Mouse (Mus musculus): ENCODE measurements around the gene Tesmin. TPM values are rescaled to one million over a fixed set of nuclear protein-coding genes. Genes with fewer than 3 reads are reported as not detected.

Gene Tesmin
- 0.24 and 0.32 TPM in 2 replicates for polyA plus RNA-seq (2015; fragmentation: Nextera tagmentation; extraction: Ambion mirVana)

DNA sequence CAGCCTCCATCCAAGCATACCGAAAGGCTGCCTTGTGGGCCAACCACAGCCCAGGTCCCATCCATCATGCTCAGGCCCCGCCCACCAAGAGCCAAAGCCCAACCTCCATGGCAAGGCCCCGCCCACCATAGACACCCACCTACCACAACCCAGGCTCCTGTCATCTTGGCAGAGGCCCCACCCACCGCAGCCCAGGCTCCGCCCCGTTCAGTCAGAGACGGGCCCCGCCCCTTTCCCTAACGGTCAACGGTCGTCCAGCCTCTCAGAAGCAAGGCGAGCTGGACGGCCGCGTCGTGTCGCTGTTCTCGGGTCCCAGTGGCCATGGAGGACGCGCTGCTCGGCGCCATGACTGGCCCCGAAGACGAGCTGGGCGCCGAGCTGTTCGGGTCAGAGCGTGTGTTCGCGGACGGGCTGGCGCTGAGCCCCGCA is at the start of gene Tesmin:
TSS of gene Tesmin (plus strand) at position 229 of the 429 bp plus-strand sequence.
- Histone ChIP-seq H3K36me3 (ENCODE audit: control insufficient read depth, insufficient read depth) (no peaks in the 10 kb centered on the region), H3K27ac (ENCODE audit: low read length) (no peak within 1 kb of the TSS; the same call in 1 of the 2 replicates), H3K27me3 (replicated peaks; ENCODE audit: control insufficient read depth, insufficient read depth, low read length) (no peaks in the 10 kb centered on the region), H3K4me1 (replicated peaks; ENCODE audit: control insufficient read depth, insufficient read depth, low read length) (peaks cover 8% of the 10 kb centered on the region; the same call in 1 of the 2 replicates), H3K9me3 (ENCODE audit: control insufficient read depth, low read length) (no peaks in the 10 kb centered on the region), H3K4me2 (ENCODE audit: low read length) (peak within 1 kb of the TSS; percentile 68), H3K4me3 (replicated peaks; ENCODE audit: low read length) (peak within 1 kb of the TSS; percentile 48), H3K9ac (replicated peaks; ENCODE audit: low read depth, low read length) (peak within 1 kb of the TSS; percentile 60)
- peak; percentile 85 for ATAC-seq
- 1% methylated on average over 32 of the region's 33 CpGs for WGBS

DNA sequence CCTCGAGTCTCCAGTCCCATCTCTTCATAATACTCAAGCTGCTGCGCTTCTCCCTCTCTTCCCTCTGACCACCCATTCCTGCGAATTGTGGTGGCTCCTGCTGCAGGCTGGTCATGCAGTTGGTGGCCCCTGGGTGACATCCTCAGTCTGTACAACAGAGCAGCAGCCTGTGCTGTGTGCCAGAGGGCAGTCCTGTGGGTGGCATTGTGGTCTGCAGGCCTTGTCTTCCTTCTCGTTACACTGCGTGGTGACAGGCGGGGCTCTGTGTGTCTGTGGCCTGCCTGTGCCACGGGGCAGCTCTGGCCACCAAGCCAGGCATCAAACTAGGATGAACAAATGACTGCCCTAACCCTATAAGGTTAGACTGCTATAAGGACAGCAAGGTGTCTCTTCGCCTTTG is 49.5 kb upstream of the Tesmin start:
- no peaks in the 10 kb centered on the region for H3K27me3 ChIP-seq (replicated peaks; ENCODE audit: control insufficient read depth, insufficient read depth, low read length)

GRCm38 (mm10) chr19:3341021-3341420 is 47.6 kb upstream of the Tesmin start:
- no peak for ATAC-seq
- no peaks in the 10 kb centered on the region for H3K36me3 ChIP-seq (ENCODE audit: control insufficient read depth, insufficient read depth)
- no peak overlapping the region for H3K4me3 ChIP-seq (replicated peaks; ENCODE audit: low read length)
- no peaks in the 10 kb centered on the region for H3K27me3 ChIP-seq (replicated peaks; ENCODE audit: control insufficient read depth, insufficient read depth, low read length)
- H3K27ac ChIP-seq (ENCODE audit: low read length) = no peak overlapping the region
- H3K9ac ChIP-seq (replicated peaks; ENCODE audit: low read depth, low read length) = no peak overlapping the region
- H3K9me3 ChIP-seq (ENCODE audit: control insufficient read depth, low read length) = no peaks in the 10 kb centered on the region
- no peak overlapping the region for H3K4me2 ChIP-seq (ENCODE audit: low read length)
- H3K4me1 ChIP-seq (replicated peaks; ENCODE audit: control insufficient read depth, insufficient read depth, low read length) = no peaks in the 10 kb centered on the region
- 74% methylated on average over 3 of the region's 3 CpGs for WGBS

More for the DNA sequence above, 49.5 kb upstream of the Tesmin start:
- Histone ChIP-seq H3K9me3 (ENCODE audit: control insufficient read depth, low read length) (no peaks in the 10 kb centered on the region), H3K4me1 (replicated peaks; ENCODE audit: control insufficient read depth, insufficient read depth, low read length) (peaks cover 2% of the 10 kb centered on the region), H3K9ac (replicated peaks; ENCODE audit: low read depth, low read length) (no peak overlapping the region), H3K4me3 (replicated peaks; ENCODE audit: low read length) (no peak overlapping the region), H3K27ac (ENCODE audit: low read length) (no peak overlapping the region), H3K4me2 (ENCODE audit: low read length) (no peak overlapping the region), H3K36me3 (ENCODE audit: control insufficient read depth, insufficient read depth) (no peaks in the 10 kb centered on the region)
- WGBS = 82% methylated on average over 8 of the region's 8 CpGs
- no peak for ATAC-seq

- no peaks in the 10 kb centered on the region for H3K27me3 ChIP-seq (replicated peaks; ENCODE audit: control insufficient read depth, insufficient read depth, low read length)
- H3K9ac ChIP-seq (replicated peaks; ENCODE audit: low read depth, low read length) = no peak overlapping the region
- no peaks in the 10 kb centered on the region for H3K36me3 ChIP-seq (ENCODE audit: control insufficient read depth, insufficient read depth)
- no peak overlapping the region for H3K4me3 ChIP-seq (replicated peaks; ENCODE audit: low read length)
- H3K4me1 ChIP-seq (replicated peaks; ENCODE audit: control insufficient read depth, insufficient read depth, low read length) = no peaks in the 10 kb centered on the region
- no peaks in the 10 kb centered on the region for H3K9me3 ChIP-seq (ENCODE audit: control insufficient read depth, low read length)
- 63% methylated on average over 3 of the region's 3 CpGs for WGBS
- no peak for ATAC-seq
- no peak overlapping the region for H3K27ac ChIP-seq (ENCODE audit: low read length)
- H3K4me2 ChIP-seq (ENCODE audit: low read length) = no peak overlapping the region
These were observed 44.7 kb upstream of the Tesmin start for GRCm38 (mm10) chr19:3343929-3344328.

DNA sequence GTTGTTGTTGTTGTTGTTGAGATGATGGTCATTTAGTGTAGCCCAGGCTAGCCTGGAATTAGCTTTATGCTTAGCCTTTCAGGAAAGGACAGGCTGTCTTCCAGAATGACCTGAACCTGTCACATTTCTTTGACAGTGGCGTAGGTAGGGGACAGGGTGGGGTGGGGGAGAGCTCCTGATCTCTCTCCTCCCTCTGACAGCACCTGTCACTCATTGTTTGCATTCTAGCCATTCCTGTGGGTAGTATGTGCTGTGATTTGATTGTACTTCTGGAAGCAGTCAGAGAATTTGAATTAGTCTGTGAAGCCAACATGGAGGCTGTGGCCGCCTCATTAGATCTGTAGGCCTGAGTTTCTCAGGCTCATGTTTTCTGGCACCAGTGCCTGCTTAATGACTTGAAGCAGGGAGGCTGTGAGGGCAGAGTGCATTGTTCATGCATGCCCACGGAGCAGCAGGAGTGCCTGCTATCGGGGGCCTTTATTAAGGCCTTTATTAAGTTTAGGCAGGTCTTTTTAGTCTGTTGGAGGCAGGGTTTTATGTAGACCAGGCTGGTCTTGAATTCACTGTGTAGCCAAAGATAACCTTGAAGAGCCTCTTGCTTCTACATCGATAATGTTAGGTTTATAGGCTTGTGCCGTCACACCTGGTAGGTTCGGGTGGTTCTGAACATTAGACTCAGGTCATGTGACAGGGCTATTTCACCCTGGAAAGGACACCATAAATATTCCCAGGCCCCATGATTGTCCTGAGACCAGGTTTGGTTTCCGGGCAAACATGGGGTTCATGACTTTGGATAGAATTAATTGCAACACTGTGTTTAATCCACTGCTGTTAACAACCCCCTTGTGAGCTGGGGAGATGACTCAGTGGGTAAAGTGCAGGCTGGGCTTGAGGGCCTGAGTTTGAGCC is 43.8 kb upstream of the Tesmin start:
- no peak overlapping the region for H3K9ac ChIP-seq (replicated peaks; ENCODE audit: low read depth, low read length)
- no peaks in the 10 kb centered on the region for H3K36me3 ChIP-seq (ENCODE audit: control insufficient read depth, insufficient read depth)
- 51% methylated on average over 8 of the region's 8 CpGs for WGBS
- no peak overlapping the region for H3K27ac ChIP-seq (ENCODE audit: low read length)
- H3K4me3 ChIP-seq (replicated peaks; ENCODE audit: low read length) = no peak overlapping the region
- no peaks in the 10 kb centered on the region for H3K27me3 ChIP-seq (replicated peaks; ENCODE audit: control insufficient read depth, insufficient read depth, low read length)
- H3K4me1 ChIP-seq (replicated peaks; ENCODE audit: control insufficient read depth, insufficient read depth, low read length) = no peaks in the 10 kb centered on the region
- no peak overlapping the region for H3K4me2 ChIP-seq (ENCODE audit: low read length)
- H3K9me3 ChIP-seq (ENCODE audit: control insufficient read depth, low read length) = no peaks in the 10 kb centered on the region
- ATAC-seq = no peak

- WGBS = 96% methylated on average over 1 of the region's 1 CpGs
- H3K36me3 ChIP-seq (ENCODE audit: control insufficient read depth, insufficient read depth) = no peaks in the 10 kb centered on the region
- no peak overlapping the region for H3K4me3 ChIP-seq (replicated peaks; ENCODE audit: low read length)
- no peak overlapping the region for H3K9ac ChIP-seq (replicated peaks; ENCODE audit: low read depth, low read length)
- no peak overlapping the region for H3K27ac ChIP-seq (ENCODE audit: low read length)
- no peak for ATAC-seq
- H3K4me2 ChIP-seq (ENCODE audit: low read length) = no peak overlapping the region
- H3K4me1 ChIP-seq (replicated peaks; ENCODE audit: control insufficient read depth, insufficient read depth, low read length) = no peaks in the 10 kb centered on the region
- no peaks in the 10 kb centered on the region for H3K27me3 ChIP-seq (replicated peaks; ENCODE audit: control insufficient read depth, insufficient read depth, low read length)
- no peaks in the 10 kb centered on the region for H3K9me3 ChIP-seq (ENCODE audit: control insufficient read depth, low read length)
These were observed 40.9 kb upstream of the Tesmin start for GRCm38 (mm10) chr19:3347784-3348183.

DNA sequence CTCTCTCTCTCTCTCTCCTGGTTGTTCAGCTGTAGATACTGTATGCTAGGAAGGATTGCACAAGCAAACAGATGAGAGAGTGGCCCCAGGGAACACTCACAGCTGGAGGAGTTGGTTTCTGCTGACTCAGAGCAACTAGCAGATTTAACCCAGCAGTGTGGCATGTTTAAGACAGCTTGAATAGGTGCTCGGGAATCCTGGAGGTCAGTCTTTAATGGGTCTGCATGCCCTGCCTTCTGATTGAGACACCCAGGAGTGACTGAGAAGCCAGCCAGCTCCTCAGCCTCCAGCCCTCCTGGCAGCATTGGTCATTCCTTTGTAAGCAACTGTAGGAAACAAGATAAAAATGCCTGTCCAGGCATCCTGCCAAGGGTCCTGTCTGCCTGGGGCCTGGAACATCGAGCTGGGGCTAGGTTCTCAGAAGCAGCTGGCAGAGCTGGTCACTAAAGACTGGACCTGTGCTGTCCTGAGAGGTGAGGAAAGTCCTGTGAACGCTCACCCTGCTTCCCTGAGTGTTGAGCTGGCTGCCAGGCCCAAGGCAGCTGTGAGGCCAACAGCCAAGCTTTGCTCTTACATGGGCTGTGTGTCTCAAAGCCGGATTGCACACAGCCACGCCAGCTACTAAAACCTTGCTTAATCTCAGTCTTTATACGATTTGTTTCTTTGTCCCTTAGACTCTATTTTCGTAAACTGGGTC is 35.1 kb upstream of the Tesmin start:
- no peak overlapping the region for H3K27ac ChIP-seq (ENCODE audit: low read length)
- no peak for ATAC-seq
- WGBS = 67% methylated on average over 7 of the region's 7 CpGs

GRCm38 (mm10) chr19:3355096-3355495 is 33.6 kb upstream of the Tesmin start:
- no peak overlapping the region for H3K4me3 ChIP-seq (replicated peaks; ENCODE audit: low read length)
- H3K4me2 ChIP-seq (ENCODE audit: low read length) = no peak overlapping the region
- 64% methylated on average over 5 of the region's 5 CpGs for WGBS
- H3K27ac ChIP-seq (ENCODE audit: low read length) = no peak overlapping the region
- no peak for ATAC-seq
- no peaks in the 10 kb centered on the region for H3K9me3 ChIP-seq (ENCODE audit: control insufficient read depth, low read length)
- no peaks in the 10 kb centered on the region for H3K36me3 ChIP-seq (ENCODE audit: control insufficient read depth, insufficient read depth)
- no peaks in the 10 kb centered on the region for H3K27me3 ChIP-seq (replicated peaks; ENCODE audit: control insufficient read depth, insufficient read depth, low read length)
- H3K9ac ChIP-seq (replicated peaks; ENCODE audit: low read depth, low read length) = no peak overlapping the region
- H3K4me1 ChIP-seq (replicated peaks; ENCODE audit: control insufficient read depth, insufficient read depth, low read length) = no peaks in the 10 kb centered on the region

More for the DNA sequence above, 35.1 kb upstream of the Tesmin start:
- Histone ChIP-seq H3K4me2 (ENCODE audit: low read length) (no peak overlapping the region), H3K36me3 (ENCODE audit: control insufficient read depth, insufficient read depth) (no peaks in the 10 kb centered on the region), H3K4me1 (replicated peaks; ENCODE audit: control insufficient read depth, insufficient read depth, low read length) (no peaks in the 10 kb centered on the region), H3K27me3 (replicated peaks; ENCODE audit: control insufficient read depth, insufficient read depth, low read length) (no peaks in the 10 kb centered on the region), H3K9me3 (ENCODE audit: control insufficient read depth, low read length) (no peaks in the 10 kb centered on the region), H3K9ac (replicated peaks; ENCODE audit: low read depth, low read length) (no peak overlapping the region), H3K4me3 (replicated peaks; ENCODE audit: low read length) (no peak overlapping the region)

GRCm38 (mm10) chr19:3356516-3356915 is 32.1 kb upstream of the Tesmin start:
- Histone ChIP-seq H3K9ac (replicated peaks; ENCODE audit: low read depth, low read length) (no peak overlapping the region), H3K4me2 (ENCODE audit: low read length) (no peak overlapping the region), H3K9me3 (ENCODE audit: control insufficient read depth, low read length) (no peaks in the 10 kb centered on the region), H3K27me3 (replicated peaks; ENCODE audit: control insufficient read depth, insufficient read depth, low read length) (no peaks in the 10 kb centered on the region), H3K4me3 (replicated peaks; ENCODE audit: low read length) (no peak overlapping the region), H3K27ac (ENCODE audit: low read length) (no peak overlapping the region), H3K36me3 (ENCODE audit: control insufficient read depth, insufficient read depth) (no peaks in the 10 kb centered on the region), H3K4me1 (replicated peaks; ENCODE audit: control insufficient read depth, insufficient read depth, low read length) (no peaks in the 10 kb centered on the region)
- no peak for ATAC-seq
- 77% methylated on average over 5 of the region's 5 CpGs for WGBS
